24 mouse cellular contexts compared by ENCODE assay signal in genomic region chr8:116528736-116529135, GRCm38 (mm10). TPM values are rescaled to one million over a fixed set of nuclear protein-coding genes. Genes with fewer than 3 reads are reported as not detected.
"Had no signal": no experiment of that assay in that cellular context is flagged by ENCODE, and none has a peak within 500 bp of the region (broad histone marks: within the 10 kb centered on the region; RNA-seq: fewer than 3 reads in every experiment).

No protein-coding gene starts in this region.

- H3K9ac ChIP-seq: kidney, embryonic 15.5 days; limb, embryonic 13.5 days; liver, embryonic 14.5 days; liver, postnatal 0 days; lung, embryonic 14.5 days; midbrain, embryonic 13.5 days; neural tube, embryonic 12.5 days; neural tube, embryonic 15.5 days; stomach, embryonic 15.5 days had no signal

- H3K36me3 ChIP-seq: kidney, embryonic 15.5 days; limb, embryonic 10.5 days; limb, embryonic 13.5 days; midbrain, embryonic 10.5 days; midbrain, embryonic 13.5 days; neural tube, embryonic 12.5 days; neural tube, embryonic 15.5 days; stomach, embryonic 15.5 days had no signal

- H3K27ac ChIP-seq: kidney, embryonic 15.5 days; limb, embryonic 10.5 days; limb, embryonic 13.5 days; liver, embryonic 14.5 days; midbrain, embryonic 10.5 days; midbrain, embryonic 13.5 days; neural tube, embryonic 12.5 days; neural tube, embryonic 15.5 days; stomach, embryonic 15.5 days had no signal

- DNase-seq: kidney, adult 11 months; kidney, adult 8-10 months; kidney, postnatal 10 days; kidney, postnatal 36 days; liver; liver, postnatal 0 days; lung, embryonic 14.5 days; lung, postnatal 36 days; right cerebral cortex, postnatal 25 days; spleen, adult 18-20 months; thymus, adult 2 months; thymus, postnatal 14 days; thymus, postnatal 4 days had no signal

- H3K9me3 ChIP-seq: kidney, embryonic 15.5 days; limb, embryonic 10.5 days; midbrain, embryonic 10.5 days; neural tube, embryonic 15.5 days; stomach, embryonic 15.5 days had no signal

- H3K4me2 ChIP-seq: kidney, embryonic 15.5 days; limb, embryonic 13.5 days; lung, embryonic 14.5 days; midbrain, embryonic 13.5 days; neural tube, embryonic 12.5 days; neural tube, embryonic 15.5 days; stomach, embryonic 15.5 days had no signal

- H3K27me3 ChIP-seq: kidney, embryonic 15.5 days; limb, embryonic 13.5 days; megakaryocyte, embryonic 14.5 days; midbrain, embryonic 13.5 days; neural tube, embryonic 12.5 days; neural tube, embryonic 15.5 days; stomach, embryonic 15.5 days had no signal

- H3K4me1 ChIP-seq: kidney, embryonic 15.5 days; limb, embryonic 10.5 days; limb, embryonic 13.5 days; megakaryocyte, embryonic 14.5 days; midbrain, embryonic 10.5 days; midbrain, embryonic 13.5 days; neural tube, embryonic 12.5 days; neural tube, embryonic 15.5 days; stomach, embryonic 15.5 days had no signal

- H3K4me3 ChIP-seq: kidney, embryonic 15.5 days; limb, embryonic 10.5 days; limb, embryonic 13.5 days; megakaryocyte, embryonic 14.5 days; midbrain, embryonic 10.5 days; midbrain, embryonic 13.5 days; neural tube, embryonic 12.5 days; neural tube, embryonic 15.5 days; stomach, embryonic 15.5 days had no signal

- ATAC-seq: liver, postnatal 0 days; lung, postnatal 0 days; midbrain, embryonic 13.5 days had no signal

RNA-seq across cellular contexts. Expression of gene Dynlrb2, which starts 24.0 kb away (rescaled TPM):
- polyA plus RNA-seq: limb, embryonic 10.5 days; limb, embryonic 13.5 days; liver, embryonic 14.5 days; liver, postnatal 0 days had no signal
